Mouse (Mus musculus): ENCODE measurements around the gene Slc41a2. TPM values are rescaled to one million over a fixed set of nuclear protein-coding genes. Genes with fewer than 3 reads are reported as not detected.
"Not testable (repeated sequence)": the region's sequence is repeated elsewhere in the genome, so short reads cannot be mapped to it uniquely, and the experiment has no call there.

The Slc41a2 gene
- polyA plus RNA-seq, 1 experiment from 2014 or later = 0.97 TPM

- Histone ChIP-seq H3K27me3 (ENCODE audit: control insufficient read depth, insufficient read depth, low read length) (no peaks in the 10 kb centered on the region), H3K4me3 (ENCODE audit: low read depth, low read length) (no peak overlapping the region), H3K27ac (ENCODE audit: low read depth, low read length) (no peak overlapping the region), H3K9me3 (ENCODE audit: control insufficient read depth, low read length) (no peaks in the 10 kb centered on the region), H3K4me1 (ENCODE audit: control insufficient read depth, insufficient read depth, low read length) (no peaks in the 10 kb centered on the region), H3K36me3 (ENCODE audit: control insufficient read depth, insufficient read depth, low read length) (peaks cover 6% of the 10 kb centered on the region), H3K9ac (ENCODE audit: low read length) (no peak overlapping the region), H3K4me2 (ENCODE audit: low read depth) (no peak overlapping the region)
- DNase-seq (ENCODE audit: low spot score) (no peak), ATAC-seq (ENCODE audit: insufficient read depth, low FRiP score, low TSS enrichment) (no peak)
- 92% methylated on average over 8 of the region's 8 CpGs for WGBS
These were observed 39.4 kb upstream of the Slc41a2 start for GRCm38 (mm10) chr10:83376911-83377682.

GRCm38 (mm10) chr10:83375458-83375857 lies 37.8 kb upstream of the Slc41a2 start:
- not testable (repeated sequence) for H3K27ac ChIP-seq (ENCODE audit: low read depth, low read length); H3K9ac ChIP-seq (ENCODE audit: low read length); DNase-seq (ENCODE audit: low spot score); H3K4me3 ChIP-seq (ENCODE audit: low read depth, low read length); H3K4me2 ChIP-seq (ENCODE audit: low read depth); H3K4me1 ChIP-seq (ENCODE audit: control insufficient read depth, insufficient read depth, low read length); H3K36me3 ChIP-seq (ENCODE audit: control insufficient read depth, insufficient read depth, low read length); H3K27me3 ChIP-seq (ENCODE audit: control insufficient read depth, insufficient read depth, low read length); ATAC-seq (ENCODE audit: insufficient read depth, low FRiP score, low TSS enrichment); H3K9me3 ChIP-seq (ENCODE audit: control insufficient read depth, low read length)
- 98% methylated on average over 5 of the region's 5 CpGs for WGBS

DNA sequence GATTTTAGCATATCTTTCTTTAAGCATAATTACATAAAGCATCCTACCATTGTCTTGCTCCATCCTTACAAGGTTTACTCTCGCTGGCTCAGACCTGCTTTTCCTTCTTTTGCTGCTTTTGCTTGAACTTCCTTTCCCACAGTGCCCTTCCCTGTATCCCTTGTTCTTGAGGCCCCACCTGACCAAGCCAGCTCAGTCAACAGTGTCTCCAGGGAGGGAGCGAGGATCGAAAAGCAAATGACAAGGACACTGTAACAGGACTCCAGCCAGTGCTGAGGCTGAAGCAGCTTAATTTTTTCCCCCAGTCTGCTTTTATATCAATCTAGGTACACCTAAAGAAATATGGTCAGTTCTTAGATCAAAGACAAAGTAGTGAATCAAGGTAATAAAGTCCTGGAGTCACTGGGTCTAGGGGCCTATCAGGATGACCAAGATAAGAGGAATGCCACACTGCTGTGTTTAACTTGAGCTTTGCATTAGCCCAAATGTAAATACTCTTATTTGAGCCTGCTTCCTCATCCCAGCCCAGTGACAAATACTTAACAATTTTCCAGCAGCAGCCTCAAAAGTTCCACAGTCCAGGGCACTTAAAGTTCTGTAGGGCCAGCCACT lies 36.5 kb upstream of the Slc41a2 start:
- no peak overlapping the region for H3K4me2 ChIP-seq (ENCODE audit: low read depth)
- no peak overlapping the region for H3K4me3 ChIP-seq (ENCODE audit: low read depth, low read length)
- no peaks in the 10 kb centered on the region for H3K9me3 ChIP-seq (ENCODE audit: control insufficient read depth, low read length)
- DNase-seq (ENCODE audit: low spot score) (no peak), ATAC-seq (ENCODE audit: insufficient read depth, low FRiP score, low TSS enrichment) (no peak)
- no peaks in the 10 kb centered on the region for H3K27me3 ChIP-seq (ENCODE audit: control insufficient read depth, insufficient read depth, low read length)
- H3K36me3 ChIP-seq (ENCODE audit: control insufficient read depth, insufficient read depth, low read length) = peaks cover 8% of the 10 kb centered on the region
- H3K9ac ChIP-seq (ENCODE audit: low read length) = no peak overlapping the region
- H3K27ac ChIP-seq (ENCODE audit: low read depth, low read length) = no peak overlapping the region
- no peaks in the 10 kb centered on the region for H3K4me1 ChIP-seq (ENCODE audit: control insufficient read depth, insufficient read depth, low read length)
- WGBS = 98% methylated on average over 3 of the region's 3 CpGs

- H3K27ac ChIP-seq (ENCODE audit: low read depth, low read length) = no peak overlapping the region
- no peak overlapping the region for H3K4me2 ChIP-seq (ENCODE audit: low read depth)
- peaks cover 13% of the 10 kb centered on the region for H3K36me3 ChIP-seq (ENCODE audit: control insufficient read depth, insufficient read depth, low read length)
- WGBS = 83% methylated on average over 5 of the region's 5 CpGs
- H3K27me3 ChIP-seq (ENCODE audit: control insufficient read depth, insufficient read depth, low read length) = no peaks in the 10 kb centered on the region
- no peak for DNase-seq (ENCODE audit: low spot score)
- no peak overlapping the region for H3K4me3 ChIP-seq (ENCODE audit: low read depth, low read length)
- H3K4me1 ChIP-seq (ENCODE audit: control insufficient read depth, insufficient read depth, low read length) = no peaks in the 10 kb centered on the region
- H3K9me3 ChIP-seq (ENCODE audit: control insufficient read depth, low read length) = no peaks in the 10 kb centered on the region
- no peak overlapping the region for H3K9ac ChIP-seq (ENCODE audit: low read length)
- no peak for ATAC-seq (ENCODE audit: insufficient read depth, low FRiP score, low TSS enrichment)
These were observed 31.2 kb upstream of the Slc41a2 start for GRCm38 (mm10) chr10:83368918-83369317.

- H3K9me3 ChIP-seq (ENCODE audit: control insufficient read depth, low read length) = no peaks in the 10 kb centered on the region
- no peak overlapping the region for H3K4me3 ChIP-seq (ENCODE audit: low read depth, low read length)
- H3K27me3 ChIP-seq (ENCODE audit: control insufficient read depth, insufficient read depth, low read length) = no peaks in the 10 kb centered on the region
- H3K27ac ChIP-seq (ENCODE audit: low read depth, low read length) = no peak overlapping the region
- DNase-seq (ENCODE audit: low spot score) (no peak), ATAC-seq (ENCODE audit: insufficient read depth, low FRiP score, low TSS enrichment) (no peak)
- no peak overlapping the region for H3K9ac ChIP-seq (ENCODE audit: low read length)
- H3K4me2 ChIP-seq (ENCODE audit: low read depth) = no peak overlapping the region
- H3K4me1 ChIP-seq (ENCODE audit: control insufficient read depth, insufficient read depth, low read length) = peaks cover 7% of the 10 kb centered on the region
- H3K36me3 ChIP-seq (ENCODE audit: control insufficient read depth, insufficient read depth, low read length) = peaks cover 7% of the 10 kb centered on the region
- WGBS = 96% methylated on average over 8 of the region's 8 CpGs
These were observed 25.8 kb upstream of the Slc41a2 start for GRCm38 (mm10) chr10:83363451-83363850.

DNA sequence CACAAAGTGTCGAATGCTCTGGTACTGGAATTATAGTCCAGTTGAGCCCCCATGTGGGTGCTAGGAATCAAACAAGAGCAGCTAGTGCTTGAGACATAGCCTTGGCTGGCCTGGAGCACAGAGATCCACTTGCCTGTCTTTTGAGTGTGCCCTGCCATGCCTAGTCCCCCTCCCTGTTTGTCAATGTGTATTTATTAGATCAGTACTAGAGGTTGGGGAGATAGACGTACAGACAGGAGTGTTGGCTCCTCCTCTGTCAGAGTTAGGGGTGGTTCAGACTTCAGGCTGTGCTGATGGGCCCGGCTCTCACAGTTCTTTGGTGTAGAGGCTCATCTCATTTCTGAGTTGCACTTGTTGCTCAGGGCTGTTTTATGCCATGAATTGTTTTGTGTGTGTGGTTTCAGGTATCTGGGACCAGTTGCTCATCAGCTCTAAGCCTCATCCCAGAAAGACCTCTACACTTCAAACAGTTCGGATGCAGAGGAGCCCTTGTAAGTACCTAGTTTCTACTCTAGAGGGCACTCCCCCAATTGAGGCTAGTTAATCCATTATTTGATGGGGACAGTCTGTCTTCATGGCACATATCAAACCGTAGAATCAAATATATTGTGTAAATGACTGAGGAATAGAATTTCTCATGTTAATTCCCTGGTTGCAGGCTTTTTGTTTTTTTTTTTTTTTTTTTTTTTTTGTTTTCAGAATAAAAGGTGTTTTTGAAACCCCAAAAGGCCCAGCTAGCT lies 24.1 kb upstream of the Slc41a2 start:
- peaks cover 7% of the 10 kb centered on the region for H3K36me3 ChIP-seq (ENCODE audit: control insufficient read depth, insufficient read depth, low read length)
- peak; percentile 26 for DNase-seq (ENCODE audit: low spot score)
- H3K27ac ChIP-seq (ENCODE audit: low read depth, low read length) = no peak overlapping the region
- H3K27me3 ChIP-seq (ENCODE audit: control insufficient read depth, insufficient read depth, low read length) = no peaks in the 10 kb centered on the region
- peak overlapping the region; percentile 70 for H3K4me2 ChIP-seq (ENCODE audit: low read depth)
- peaks cover 7% of the 10 kb centered on the region for H3K4me1 ChIP-seq (ENCODE audit: control insufficient read depth, insufficient read depth, low read length)
- WGBS = 61% methylated on average over 5 of the region's 5 CpGs
- H3K9ac ChIP-seq (ENCODE audit: low read length) = no peak overlapping the region
- no peaks in the 10 kb centered on the region for H3K9me3 ChIP-seq (ENCODE audit: control insufficient read depth, low read length)
- H3K4me3 ChIP-seq (ENCODE audit: low read depth, low read length) = no peak overlapping the region; the same call in 1 of the 2 replicates
- no peak for ATAC-seq (ENCODE audit: insufficient read depth, low FRiP score, low TSS enrichment)

DNA sequence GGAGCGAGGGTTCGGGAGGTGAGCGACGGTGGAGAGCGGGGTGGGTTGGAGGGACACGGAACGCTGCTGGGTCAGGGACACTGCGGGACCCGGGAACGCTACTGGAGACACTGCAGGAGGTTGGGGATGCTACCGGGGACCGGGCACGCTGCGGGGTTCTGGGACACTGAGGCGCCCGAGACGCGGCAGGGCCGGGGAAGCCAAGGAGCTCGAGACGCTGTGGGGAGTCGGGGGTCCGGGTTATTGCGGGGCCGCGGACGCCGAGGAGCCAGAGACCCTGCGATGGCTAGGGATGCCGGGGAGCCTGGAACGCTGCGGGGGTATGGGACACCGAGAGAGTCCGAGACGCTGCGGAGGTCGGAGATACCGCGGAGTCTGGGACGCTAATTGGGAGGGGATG lies 22.7 kb upstream of the Slc41a2 start:
- Histone ChIP-seq H3K9me3 (ENCODE audit: control insufficient read depth, low read length) (no peaks in the 10 kb centered on the region), H3K27ac (ENCODE audit: low read depth, low read length) (peak overlapping the region; percentile 64), H3K9ac (ENCODE audit: low read length) (peak overlapping the region; percentile 88), H3K36me3 (ENCODE audit: control insufficient read depth, insufficient read depth, low read length) (peaks cover 2% of the 10 kb centered on the region; the same call in 1 of the 2 replicates), H3K4me2 (ENCODE audit: low read depth) (peak overlapping the region; percentile 70), H3K4me3 (ENCODE audit: low read depth, low read length) (peak overlapping the region; percentile 91), H3K27me3 (ENCODE audit: control insufficient read depth, insufficient read depth, low read length) (no peaks in the 10 kb centered on the region), H3K4me1 (ENCODE audit: control insufficient read depth, insufficient read depth, low read length) (peaks cover 7% of the 10 kb centered on the region)
- ATAC-seq (ENCODE audit: insufficient read depth, low FRiP score, low TSS enrichment) = peak; percentile 71
- WGBS = 0% methylated on average over 36 of the region's 40 CpGs
- DNase-seq (ENCODE audit: low spot score) = no peak

DNA sequence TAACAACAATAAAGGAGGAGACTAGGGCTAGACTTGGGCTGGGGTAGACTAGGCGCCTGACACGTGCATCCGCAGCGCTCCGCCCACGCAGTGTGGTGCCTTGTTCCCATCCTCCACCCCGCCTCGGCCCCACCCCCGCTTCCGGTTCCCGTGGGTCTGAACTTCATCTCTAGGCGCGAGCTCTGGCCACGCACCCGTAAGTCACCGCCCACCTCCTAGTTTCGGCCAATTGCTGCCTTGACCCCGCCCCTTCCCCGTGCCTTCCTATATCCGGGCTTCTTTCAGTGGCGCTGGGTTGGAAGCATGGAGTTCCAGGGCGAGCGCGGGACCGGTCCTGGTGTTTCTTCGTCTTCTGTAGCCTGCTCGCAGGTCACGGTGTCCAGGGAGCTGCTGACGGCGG lies 22.3 kb upstream of the Slc41a2 start, which contains the start of gene D10Wsu102e:
Gene D10Wsu102e (plus strand): TSS at position 266 of the 400 bp plus-strand sequence.
- under 1% methylated on average over 30 of the region's 30 CpGs for WGBS
- Histone ChIP-seq H3K9me3 (ENCODE audit: control insufficient read depth, low read length) (no peaks in the 10 kb centered on the region), H3K27ac (ENCODE audit: low read depth, low read length) (peak within 1 kb of the TSS; percentile 64), H3K27me3 (ENCODE audit: control insufficient read depth, insufficient read depth, low read length) (no peaks in the 10 kb centered on the region), H3K9ac (ENCODE audit: low read length) (peak within 1 kb of the TSS; percentile 88), H3K36me3 (ENCODE audit: control insufficient read depth, insufficient read depth, low read length) (peaks cover 2% of the 10 kb centered on the region; the same call in 1 of the 2 replicates), H3K4me3 (ENCODE audit: low read depth, low read length) (peak within 1 kb of the TSS; percentile 91), H3K4me1 (ENCODE audit: control insufficient read depth, insufficient read depth, low read length) (peaks cover 7% of the 10 kb centered on the region), H3K4me2 (ENCODE audit: low read depth) (peak within 1 kb of the TSS; percentile 70)
- peak; percentile 98 for DNase-seq (ENCODE audit: low spot score)
- ATAC-seq (ENCODE audit: insufficient read depth, low FRiP score, low TSS enrichment) = peak; percentile 98

All from neural tube, embryonic 11.5 days (tissue).